Mouse (Mus musculus): ENCODE data around the gene Nudt13. TPM values are rescaled to one million over a fixed set of nuclear protein-coding genes. Genes with fewer than 3 reads are reported as not detected.

Gene Nudt13
- total RNA-seq (2023), result 20.2 TPM

GRCm38 (mm10) chr14:20294117-20294892 is at the start of gene Nudt13:
Gene Nudt13, plus strand, starts transcription at chr14:20294697.

GRCm38 (mm10) chr14:20269082-20269809 is 25.3 kb upstream of the Nudt13 start, which contains the start of gene Kcnk16:
Gene Kcnk16, minus strand, starts transcription at chr14:20269199.

GRCm38 (mm10) chr14:20347991-20348541 is 53.6 kb downstream of the Nudt13 start, which contains the start of the genes Ecd and Fam149b:
Gene Ecd, minus strand, starts transcription at chr14:20348121.
Gene Fam149b, plus strand, starts transcription at chr14:20348162.

Other genes with a start within 250 kb of the Nudt13 start
- 8.6 TPM for gene Saysd1, start 156.2 kb upstream of the Nudt13 start, total RNA-seq (2023)
- 1.6 TPM for gene Kcnk5, start 112.9 kb upstream of the Nudt13 start, total RNA-seq (2023)
- not detected for gene Kcnk16, start 25.5 kb upstream of the Nudt13 start, total RNA-seq (2023)
- 35.4 TPM for gene Ecd, start 53.4 kb downstream of the Nudt13 start, total RNA-seq (2023)
- 38.7 TPM for gene Fam149b, start 53.5 kb downstream of the Nudt13 start, total RNA-seq (2023)
- 70.1 TPM for gene Dnajc9, start 94.2 kb downstream of the Nudt13 start, total RNA-seq (2023)
- gene Mrps16, start 98.9 kb downstream of the Nudt13 start, total RNA-seq (2023), result 34.0 TPM
- gene Cfap70, start 157.5 kb downstream of the Nudt13 start, total RNA-seq (2023), result not detected
- 33.3 TPM for gene Anxa7, start 185.4 kb downstream of the Nudt13 start, total RNA-seq (2023)
- gene Mss51, start 202.2 kb downstream of the Nudt13 start, total RNA-seq (2023), result 9.3 TPM